Mouse (Mus musculus): ENCODE data around the gene Frs3. TPM values are rescaled to one million over a fixed set of nuclear protein-coding genes. Genes with fewer than 3 reads are reported as not detected.

Gene Frs3
- polyA plus RNA-seq, 1 experiment = 2.2 TPM

GRCm38 (mm10) chr17:47655697-47656096, 33.1 kb upstream of the Frs3 start:
- TF ChIP-seq USF1 (IDR thresholded peaks at IDR 0.05; ENCODE audit: low read depth) (no peak), MYOG (IDR thresholded peaks at IDR 0.05; ENCODE audit: control insufficient read depth, extremely low read depth, insufficient read length) (no peak), CTCF (IDR thresholded peaks at IDR 0.05; ENCODE audit: control insufficient read depth, insufficient read depth, insufficient read length) (no peak)
- Histone ChIP-seq H3K79me3 (ENCODE audit: low read depth) (no peaks in the 10 kb centered on the region), H3K79me2 (ENCODE audit: control insufficient read depth, insufficient read depth) (no peaks in the 10 kb centered on the region), H3K4me3 (ENCODE audit: insufficient read depth, poor library complexity, severe bottlenecking) (no peak overlapping the region), H3K36me3 (ENCODE audit: control insufficient read depth, insufficient read depth) (no peaks in the 10 kb centered on the region), H3K27me3 (ENCODE audit: control insufficient read depth, insufficient read depth, insufficient read length) (no peaks in the 10 kb centered on the region), H3ac (ENCODE audit: control insufficient read depth, insufficient read length, low read depth) (no peak overlapping the region)

GRCm38 (mm10) chr17:47657901-47658300, 30.9 kb upstream of the Frs3 start:
- H3K27me3 ChIP-seq (ENCODE audit: control insufficient read depth, insufficient read depth, insufficient read length) = no peaks in the 10 kb centered on the region
- H3K36me3 ChIP-seq (ENCODE audit: control insufficient read depth, insufficient read depth) = no peaks in the 10 kb centered on the region
- no peaks in the 10 kb centered on the region for H3K79me2 ChIP-seq (ENCODE audit: control insufficient read depth, insufficient read depth)
- TF ChIP-seq FOSL1 (IDR thresholded peaks at IDR 0.05; ENCODE audit: insufficient read depth, low read length, poor library complexity, severe bottlenecking) = no peak
- TF ChIP-seq MYOD1 (IDR thresholded peaks at IDR 0.05; ENCODE audit: control insufficient read depth, insufficient read length, low read depth) = no peak
- TF ChIP-seq MYOG (IDR thresholded peaks at IDR 0.05; ENCODE audit: control insufficient read depth, extremely low read depth, insufficient read length) = no peak
- TF ChIP-seq CEBPB (IDR thresholded peaks at IDR 0.05; ENCODE audit: low read depth) = no peak
- no peak for TF ChIP-seq MAX (IDR thresholded peaks at IDR 0.05)
- no peak for TF ChIP-seq USF1 (IDR thresholded peaks at IDR 0.05; ENCODE audit: low read depth)
- TF ChIP-seq CTCF (IDR thresholded peaks at IDR 0.05; ENCODE audit: control insufficient read depth, insufficient read depth, insufficient read length) = no peak
- no peaks in the 10 kb centered on the region for H3K79me3 ChIP-seq (ENCODE audit: low read depth)
- no peak overlapping the region for H3ac ChIP-seq (ENCODE audit: control insufficient read depth, insufficient read length, low read depth)
- no peak overlapping the region for H3K4me3 ChIP-seq (ENCODE audit: insufficient read depth, poor library complexity, severe bottlenecking)

DNA sequence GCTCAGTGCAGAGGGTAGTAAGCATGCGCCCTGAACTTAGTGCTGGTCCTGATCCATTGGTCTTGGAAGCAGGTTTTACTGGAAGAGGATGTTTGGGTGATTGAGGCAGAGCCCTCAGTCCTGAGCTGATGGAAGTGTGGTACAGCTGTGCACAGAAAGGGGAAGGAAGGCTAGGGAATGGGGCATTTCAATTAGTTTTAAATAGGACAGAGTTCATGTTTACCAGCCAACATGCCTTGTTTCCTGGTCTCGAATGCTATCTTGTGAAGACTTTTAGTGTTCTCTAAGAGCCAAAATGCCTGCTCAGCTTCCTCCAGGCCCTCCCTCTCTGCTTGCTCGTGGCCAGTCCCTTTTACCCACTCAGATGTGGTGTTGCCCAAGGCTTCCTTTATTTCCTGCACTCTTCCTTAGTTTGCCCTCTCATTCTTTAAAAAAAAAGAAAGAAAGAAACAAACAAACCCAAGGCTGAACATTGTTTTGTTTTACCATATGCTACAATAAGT, 30.0 kb upstream of the Frs3 start:
- Histone ChIP-seq H3K27me3 (ENCODE audit: control insufficient read depth, insufficient read depth, insufficient read length) (no peaks in the 10 kb centered on the region), H3K36me3 (ENCODE audit: control insufficient read depth, insufficient read depth) (no peaks in the 10 kb centered on the region), H3K79me2 (ENCODE audit: control insufficient read depth, insufficient read depth) (no peaks in the 10 kb centered on the region), H3K79me3 (ENCODE audit: low read depth) (no peaks in the 10 kb centered on the region), H3ac (ENCODE audit: control insufficient read depth, insufficient read length, low read depth) (no peak overlapping the region), H3K4me3 (ENCODE audit: insufficient read depth, poor library complexity, severe bottlenecking) (no peak overlapping the region)
- TF ChIP-seq FOSL1 (IDR thresholded peaks at IDR 0.05; ENCODE audit: insufficient read depth, low read length, poor library complexity, severe bottlenecking) (no peak), USF1 (IDR thresholded peaks at IDR 0.05; ENCODE audit: low read depth) (no peak), CTCF (IDR thresholded peaks at IDR 0.05; ENCODE audit: control insufficient read depth, insufficient read depth, insufficient read length) (no peak), MAX (IDR thresholded peaks at IDR 0.05) (no peak), MYOD1 (IDR thresholded peaks at IDR 0.05; ENCODE audit: control insufficient read depth, insufficient read length, low read depth) (no peak), CEBPB (IDR thresholded peaks at IDR 0.05; ENCODE audit: low read depth) (no peak), MYOG (IDR thresholded peaks at IDR 0.05; ENCODE audit: control insufficient read depth, extremely low read depth, insufficient read length) (no peak)

DNA sequence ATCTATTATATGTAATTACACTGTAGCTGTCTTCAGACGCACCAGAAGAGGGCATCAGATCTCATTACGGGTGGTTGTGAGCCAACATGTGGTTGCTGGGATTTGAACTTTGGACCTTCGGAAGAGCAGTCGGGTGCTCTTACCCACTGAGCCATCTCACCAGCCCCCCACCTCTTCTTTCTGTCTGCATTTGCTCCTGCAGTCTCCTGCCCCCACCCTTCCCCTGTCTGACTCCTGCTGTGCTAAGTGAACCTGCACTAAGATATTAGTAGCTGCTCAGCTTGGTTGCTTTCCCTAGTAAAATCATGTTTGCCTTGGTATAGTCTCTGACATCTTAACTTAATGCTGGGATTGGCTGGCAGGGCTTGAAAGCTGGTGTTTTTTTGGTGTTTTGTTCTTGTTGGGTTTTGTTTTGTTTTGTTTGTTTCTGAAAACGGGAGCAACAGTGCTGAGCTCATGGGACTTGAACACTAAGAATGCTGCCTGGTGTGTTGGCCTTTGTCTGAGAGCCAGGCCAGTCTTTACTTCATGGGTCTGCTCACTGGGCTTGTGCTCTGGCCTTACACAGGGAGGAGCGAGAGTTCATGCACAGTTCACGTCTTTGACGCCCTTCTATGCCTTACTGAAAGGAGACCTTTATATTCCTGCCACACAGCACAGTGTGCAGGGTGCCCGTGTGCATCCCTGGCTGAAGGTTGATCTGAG, 25.7 kb upstream of the Frs3 start:
- Histone ChIP-seq H3K36me3 (ENCODE audit: control insufficient read depth, insufficient read depth) (no peaks in the 10 kb centered on the region), H3K27me3 (ENCODE audit: control insufficient read depth, insufficient read depth, insufficient read length) (no peaks in the 10 kb centered on the region), H3K79me3 (ENCODE audit: low read depth) (no peaks in the 10 kb centered on the region), H3ac (ENCODE audit: control insufficient read depth, insufficient read length, low read depth) (no peak overlapping the region), H3K79me2 (ENCODE audit: control insufficient read depth, insufficient read depth) (no peaks in the 10 kb centered on the region), H3K4me3 (ENCODE audit: insufficient read depth, poor library complexity, severe bottlenecking) (no peak overlapping the region)
- TF ChIP-seq CTCF (IDR thresholded peaks at IDR 0.05; ENCODE audit: control insufficient read depth, insufficient read depth, insufficient read length) (no peak), MYOG (IDR thresholded peaks at IDR 0.05; ENCODE audit: control insufficient read depth, extremely low read depth, insufficient read length) (no peak), CEBPB (IDR thresholded peaks at IDR 0.05; ENCODE audit: low read depth) (no peak), MAX (IDR thresholded peaks at IDR 0.05) (no peak), FOSL1 (IDR thresholded peaks at IDR 0.05; ENCODE audit: insufficient read depth, low read length, poor library complexity, severe bottlenecking) (no peak), USF1 (IDR thresholded peaks at IDR 0.05; ENCODE audit: low read depth) (no peak), MYOD1 (IDR thresholded peaks at IDR 0.05; ENCODE audit: control insufficient read depth, insufficient read length, low read depth) (no peak)

DNA sequence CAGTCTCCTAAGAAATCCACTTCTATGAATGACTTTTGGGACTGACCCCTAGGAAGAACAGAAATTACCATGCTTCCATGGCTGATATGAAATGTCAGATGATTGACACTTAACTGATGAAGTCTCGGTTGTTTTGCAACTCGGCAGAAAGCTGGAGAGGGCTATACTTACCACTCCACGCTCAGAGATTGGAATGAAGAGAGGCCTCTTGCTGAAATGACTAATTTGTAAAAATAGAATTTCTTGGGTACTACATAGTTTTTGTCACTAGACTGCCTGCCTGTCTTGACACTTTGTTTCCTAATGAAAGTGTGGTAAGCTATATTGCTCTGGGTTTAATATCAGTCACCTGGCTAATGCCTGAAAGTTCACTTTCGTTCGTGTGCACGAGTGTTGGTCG, 24.4 kb upstream of the Frs3 start:
- TF ChIP-seq CTCF (IDR thresholded peaks at IDR 0.05; ENCODE audit: control insufficient read depth, insufficient read depth, insufficient read length) (no peak), USF1 (IDR thresholded peaks at IDR 0.05; ENCODE audit: low read depth) (no peak), MAX (IDR thresholded peaks at IDR 0.05) (no peak), MYOD1 (IDR thresholded peaks at IDR 0.05; ENCODE audit: control insufficient read depth, insufficient read length, low read depth) (no peak), CEBPB (IDR thresholded peaks at IDR 0.05; ENCODE audit: low read depth) (no peak), FOSL1 (IDR thresholded peaks at IDR 0.05; ENCODE audit: insufficient read depth, low read length, poor library complexity, severe bottlenecking) (no peak)
- no peak overlapping the region for H3K4me3 ChIP-seq (ENCODE audit: insufficient read depth, poor library complexity, severe bottlenecking)
- no peaks in the 10 kb centered on the region for H3K36me3 ChIP-seq (ENCODE audit: control insufficient read depth, insufficient read depth)
- no peaks in the 10 kb centered on the region for H3K27me3 ChIP-seq (ENCODE audit: control insufficient read depth, insufficient read depth, insufficient read length)
- no peak overlapping the region for H3ac ChIP-seq (ENCODE audit: control insufficient read depth, insufficient read length, low read depth)
- H3K79me2 ChIP-seq (ENCODE audit: control insufficient read depth, insufficient read depth) = no peaks in the 10 kb centered on the region
- no peaks in the 10 kb centered on the region for H3K79me3 ChIP-seq (ENCODE audit: low read depth)

- no peaks in the 10 kb centered on the region for H3K79me2 ChIP-seq (ENCODE audit: control insufficient read depth, insufficient read depth)
- no peaks in the 10 kb centered on the region for H3K27me3 ChIP-seq (ENCODE audit: control insufficient read depth, insufficient read depth, insufficient read length)
- H3ac ChIP-seq (ENCODE audit: control insufficient read depth, insufficient read length, low read depth) = no peak overlapping the region
- H3K79me3 ChIP-seq (ENCODE audit: low read depth) = no peaks in the 10 kb centered on the region
- H3K4me3 ChIP-seq (ENCODE audit: insufficient read depth, poor library complexity, severe bottlenecking) = no peak overlapping the region
- TF ChIP-seq FOSL1 (IDR thresholded peaks at IDR 0.05; ENCODE audit: insufficient read depth, low read length, poor library complexity, severe bottlenecking) (no peak), MYOD1 (IDR thresholded peaks at IDR 0.05; ENCODE audit: control insufficient read depth, insufficient read length, low read depth) (no peak), MYOG (IDR thresholded peaks at IDR 0.05; ENCODE audit: control insufficient read depth, extremely low read depth, insufficient read length) (no peak), CEBPB (IDR thresholded peaks at IDR 0.05; ENCODE audit: low read depth) (no peak), CTCF (IDR thresholded peaks at IDR 0.05; ENCODE audit: control insufficient read depth, insufficient read depth, insufficient read length) (no peak), MAX (IDR thresholded peaks at IDR 0.05) (no peak), USF1 (IDR thresholded peaks at IDR 0.05; ENCODE audit: low read depth) (no peak)
- H3K36me3 ChIP-seq (ENCODE audit: control insufficient read depth, insufficient read depth) = no peaks in the 10 kb centered on the region
Observed at GRCm38 (mm10) chr17:47669166-47669565, 19.7 kb upstream of the Frs3 start.
